Mouse (Mus musculus): ENCODE results near the gene Eif2ak4.

The Eif2ak4 gene

DNA sequence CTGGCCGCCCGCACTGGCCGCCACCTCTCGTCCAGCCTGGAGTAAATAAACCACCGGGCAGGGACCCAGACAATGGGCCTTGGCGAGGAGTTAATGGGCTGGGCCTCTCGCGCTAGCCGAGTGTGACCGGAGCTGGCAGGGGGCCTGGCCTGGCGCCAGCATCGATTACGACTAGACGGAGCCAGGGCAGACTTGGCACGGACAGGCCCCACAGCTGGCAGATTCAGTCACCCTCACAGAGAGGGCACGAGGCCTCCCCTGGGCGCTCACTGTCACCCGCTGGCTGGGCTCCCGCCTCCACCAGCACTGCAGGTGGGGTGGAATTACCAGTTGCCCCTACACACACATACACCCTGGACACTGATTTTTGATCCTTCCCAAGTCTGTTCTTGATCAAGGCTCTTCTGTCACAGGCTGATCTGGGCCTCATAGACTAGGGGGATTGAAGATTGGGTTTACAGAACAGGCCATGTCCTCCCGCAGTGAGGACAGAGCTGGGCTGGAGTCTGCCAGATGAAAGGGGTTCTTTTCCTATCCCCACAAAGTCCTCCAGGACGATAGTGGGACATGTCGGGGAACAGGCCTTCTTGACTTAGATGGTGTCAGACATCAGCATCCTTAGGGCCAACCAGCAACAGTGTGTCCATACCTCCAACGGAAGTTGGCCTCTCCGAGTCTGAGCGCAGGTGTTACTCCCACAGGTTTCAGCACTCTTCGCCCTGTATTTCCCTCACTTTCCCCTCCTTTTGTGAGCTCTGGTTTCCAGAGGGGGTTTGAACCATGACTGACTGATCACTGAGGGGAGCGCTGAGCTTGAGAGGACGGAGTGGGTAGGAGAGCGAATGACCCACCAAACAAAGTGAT lies 122.3 kb downstream of the Eif2ak4 start:
- peak; percentile 98 for DNase-seq

DNA sequence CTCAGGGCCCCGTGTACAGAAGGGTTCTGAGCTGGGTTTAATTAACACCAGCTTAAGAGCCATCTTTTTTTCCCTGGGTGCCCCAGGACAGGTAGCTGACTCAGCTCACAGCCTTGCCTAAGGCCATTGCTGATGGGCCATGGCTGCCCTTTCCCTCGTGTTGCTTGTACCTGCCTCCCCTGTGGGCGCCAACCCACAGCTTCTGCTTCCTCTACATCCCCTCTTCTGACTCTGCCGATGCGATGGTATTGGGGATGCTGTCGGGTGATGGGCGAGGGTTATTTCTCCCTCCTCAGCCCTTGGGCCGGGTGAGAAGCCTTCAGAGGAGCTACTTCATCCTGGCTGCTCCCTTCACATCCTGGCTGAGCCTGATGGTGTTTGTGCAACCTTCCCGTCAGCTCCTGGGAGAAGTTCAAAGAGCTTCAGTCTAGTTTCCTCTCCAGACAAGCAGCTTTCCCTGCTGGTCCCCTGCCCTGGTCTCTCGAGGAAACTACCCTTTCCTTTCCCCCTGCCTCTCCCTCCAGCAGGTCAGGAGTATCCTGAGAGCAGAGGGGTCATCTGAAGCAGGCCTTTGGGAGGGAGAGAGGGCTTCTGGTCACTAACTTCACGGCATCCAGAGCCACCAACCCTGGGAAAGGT lies 123.5 kb downstream of the Eif2ak4 start:
- no peak for DNase-seq

DNA sequence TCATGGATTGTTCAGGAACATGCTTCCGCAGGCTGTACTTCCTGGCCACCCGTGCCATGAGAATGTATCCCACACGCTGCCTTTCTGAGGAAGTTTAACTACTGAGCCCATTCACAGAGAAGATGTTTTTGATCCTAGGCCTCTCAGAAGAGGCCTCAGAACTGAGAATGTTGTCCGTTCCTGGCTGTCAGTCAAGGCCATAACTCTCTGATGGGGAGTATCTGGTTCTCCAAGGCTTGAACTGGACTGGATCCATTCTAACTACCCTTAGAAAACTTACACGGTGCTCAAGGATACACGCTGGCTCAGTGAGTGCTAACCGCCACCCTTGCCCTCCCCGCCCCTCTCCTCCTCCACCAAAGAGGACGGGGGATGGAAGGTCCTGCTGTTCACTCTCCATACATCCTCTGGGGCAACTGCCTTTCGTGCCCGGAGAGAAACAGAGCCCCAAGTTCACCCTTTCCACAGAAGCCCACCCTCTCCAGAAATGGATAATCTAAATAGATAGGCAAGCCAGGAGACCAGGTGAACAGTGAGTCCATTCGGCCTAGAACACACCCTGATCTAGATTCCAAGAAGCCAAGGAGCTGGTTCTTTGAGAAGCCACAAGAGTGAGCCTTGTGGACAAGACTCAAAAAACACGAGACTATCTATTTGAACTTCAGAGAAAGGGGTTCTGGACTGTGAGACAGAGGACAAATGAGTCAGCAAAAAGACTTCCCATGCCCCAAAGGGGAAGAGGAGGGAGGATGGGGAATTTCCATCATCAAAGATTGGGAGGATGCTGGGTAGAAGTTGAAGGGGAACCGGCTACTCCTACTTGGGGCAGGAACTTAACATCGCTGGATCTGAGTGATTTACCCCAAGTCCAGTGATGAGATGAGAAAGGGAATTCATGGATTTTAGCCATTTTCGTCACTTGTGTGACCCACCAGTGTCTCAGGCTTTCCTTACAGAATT lies 124.3 kb downstream of the Eif2ak4 start:
- no peak for DNase-seq

DNA sequence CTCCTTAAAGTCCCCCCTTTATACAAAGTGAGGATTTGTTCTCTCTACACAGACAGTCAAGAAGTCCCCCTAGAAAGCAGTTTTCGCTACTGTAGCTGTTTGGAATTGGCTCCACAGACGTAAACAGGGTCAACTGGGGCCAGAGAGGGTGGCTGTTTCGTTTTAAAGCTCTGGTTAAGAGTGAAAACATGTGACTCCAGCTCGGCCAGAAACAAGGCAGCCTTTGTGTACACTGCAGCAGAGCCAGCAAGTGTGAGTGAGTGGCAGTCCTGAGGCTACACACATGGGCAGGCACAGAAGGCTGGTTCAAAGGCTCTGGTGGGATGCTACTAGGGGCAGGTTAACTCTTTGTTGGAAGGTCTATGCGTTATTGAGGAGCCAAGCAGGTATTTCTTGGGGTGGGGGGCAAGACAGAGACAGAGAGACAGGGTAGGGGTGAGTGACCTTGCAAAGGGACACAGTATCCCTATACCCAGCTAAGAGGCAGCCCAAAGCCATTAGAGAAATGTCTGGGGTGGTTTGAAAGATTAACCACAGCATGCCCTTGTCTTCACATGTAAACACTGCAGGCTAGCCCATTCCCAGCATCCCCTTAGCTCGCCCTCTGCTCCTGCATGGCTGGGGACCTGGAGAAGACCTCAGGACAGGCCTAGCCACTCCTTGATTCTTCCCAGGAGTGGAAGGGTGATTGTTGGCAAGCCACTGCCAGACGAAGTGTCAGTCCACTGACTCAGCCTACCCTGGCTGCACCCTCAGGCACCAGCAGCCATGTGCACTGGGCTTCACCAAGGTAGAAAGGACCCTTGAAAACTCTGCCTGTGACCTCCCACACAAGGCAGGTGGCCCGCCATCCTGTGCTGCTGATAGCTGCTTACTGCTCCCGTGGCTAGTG lies 131.9 kb downstream of the Eif2ak4 start:
- DNase-seq: peak; percentile 84

DNA sequence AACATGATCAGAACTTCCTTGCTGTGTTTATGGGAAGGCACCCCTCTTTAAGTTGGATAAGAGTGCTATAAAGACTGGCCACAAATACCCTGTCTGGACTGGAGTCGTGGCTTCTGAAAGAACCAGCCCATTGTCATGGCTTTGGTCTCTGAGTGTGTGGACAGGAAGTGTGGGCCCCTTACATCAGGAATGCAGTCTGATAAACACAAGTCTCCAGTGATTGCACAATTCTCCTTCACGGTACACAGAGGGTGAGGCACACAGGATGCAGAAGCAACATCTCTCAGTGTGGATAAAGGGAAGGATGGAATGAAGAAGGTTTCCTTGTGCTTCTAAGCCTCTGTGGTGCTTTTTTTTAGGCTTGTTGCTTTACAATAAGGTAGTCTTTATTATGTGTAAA lies 133.8 kb downstream of the Eif2ak4 start:
- DNase-seq: no peak

DNA sequence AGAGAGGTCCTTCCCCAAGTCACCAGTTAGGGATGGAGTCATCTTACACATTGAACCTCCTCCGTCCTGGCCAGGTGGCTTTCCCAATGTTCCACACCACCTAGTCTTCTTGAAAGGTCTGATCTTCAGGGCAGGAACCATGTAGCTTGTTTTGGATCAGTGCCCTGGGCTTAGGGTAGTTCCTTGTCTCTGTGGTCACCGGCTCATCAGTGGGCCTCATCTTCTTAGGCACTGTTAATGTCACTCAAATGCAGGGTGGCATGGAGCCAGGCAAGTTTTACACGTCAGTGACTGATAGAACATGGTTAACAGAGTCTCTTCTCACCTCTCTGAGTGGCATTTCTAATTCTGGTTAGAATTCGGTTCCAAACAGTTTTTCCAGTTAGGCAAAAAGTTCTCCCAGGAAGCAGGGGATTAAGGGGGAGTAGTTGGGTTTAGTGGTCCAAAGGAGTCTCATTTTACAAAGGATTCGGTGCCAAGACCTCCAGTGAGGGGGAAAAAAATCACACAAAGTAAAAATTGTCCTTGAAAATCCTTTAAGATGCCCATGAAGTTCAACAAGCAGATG lies 134.8 kb downstream of the Eif2ak4 start:
- no peak for DNase-seq

DNA sequence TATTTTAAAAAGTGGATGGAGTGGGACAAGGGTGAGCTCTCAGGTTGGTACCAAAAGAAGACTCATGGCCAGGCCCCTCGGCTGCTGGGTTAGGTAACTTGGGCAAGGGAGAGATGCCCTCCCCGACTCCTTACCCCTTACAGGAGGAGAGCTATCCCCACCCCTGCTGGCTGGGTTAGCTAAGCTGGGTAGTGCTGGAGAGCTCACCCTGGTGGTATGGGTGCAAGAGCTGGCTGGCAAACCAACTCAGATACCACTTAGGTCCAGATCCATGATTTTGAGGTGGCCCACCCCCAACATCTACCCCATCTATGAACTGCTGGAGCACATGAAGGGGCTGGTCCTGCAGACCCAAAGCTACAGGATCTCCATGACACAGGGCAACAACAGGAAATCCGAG lies 136.4 kb downstream of the Eif2ak4 start:
- no peak for DNase-seq
